Mouse (Mus musculus): ENCODE data around the gene Olfr70. TPM values are rescaled to one million over a fixed set of nuclear protein-coding genes. Genes with fewer than 3 reads are reported as not detected.

Gene Olfr70
- polyA plus RNA-seq, 1 experiment from 2014 or later, result not detected

DNA sequence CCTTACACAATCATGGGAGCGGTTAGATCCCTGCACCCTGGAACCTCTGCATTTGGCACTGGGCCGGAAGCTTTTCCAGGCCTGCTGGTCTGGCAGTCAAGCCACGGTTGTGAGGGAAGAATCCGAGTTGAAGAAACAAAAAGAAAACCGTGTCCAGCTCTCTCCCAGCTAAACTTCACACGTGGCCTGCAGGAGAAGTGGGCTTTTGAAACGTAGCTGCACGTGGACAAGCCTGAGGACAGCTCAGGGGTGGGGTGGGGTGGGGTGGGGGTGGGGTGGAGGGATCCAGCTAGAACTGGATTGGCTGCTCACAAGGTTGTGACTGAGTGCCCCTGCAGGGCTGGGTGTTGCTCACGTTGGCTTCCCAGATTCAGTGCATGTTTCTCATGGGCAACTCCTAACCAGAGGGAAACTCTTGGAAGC, 5.3 kb downstream of the Olfr70 start:
- ATAC-seq (ENCODE audit: insufficient read depth, low FRiP score, low TSS enrichment), result no peak
- no peak overlapping the region for H3K4me3 ChIP-seq (ENCODE audit: low read depth, low read length)
- no peak for DNase-seq (ENCODE audit: low spot score)
- H3K4me2 ChIP-seq (ENCODE audit: low read depth), result no peak overlapping the region
- no peaks in the 10 kb centered on the region for H3K36me3 ChIP-seq (ENCODE audit: control insufficient read depth, insufficient read depth, low read length)
- no peaks in the 10 kb centered on the region for H3K27me3 ChIP-seq (ENCODE audit: control insufficient read depth, insufficient read depth, low read length)
- H3K9ac ChIP-seq (ENCODE audit: low read length), result no peak overlapping the region
- H3K9me3 ChIP-seq (ENCODE audit: control insufficient read depth, low read length), result no peaks in the 10 kb centered on the region
- no peak overlapping the region for H3K27ac ChIP-seq (ENCODE audit: low read depth, low read length)
- H3K4me1 ChIP-seq (ENCODE audit: control insufficient read depth, insufficient read depth, low read length), result no peaks in the 10 kb centered on the region
- WGBS, result 35% methylated on average over 9 of the region's 9 CpGs

DNA sequence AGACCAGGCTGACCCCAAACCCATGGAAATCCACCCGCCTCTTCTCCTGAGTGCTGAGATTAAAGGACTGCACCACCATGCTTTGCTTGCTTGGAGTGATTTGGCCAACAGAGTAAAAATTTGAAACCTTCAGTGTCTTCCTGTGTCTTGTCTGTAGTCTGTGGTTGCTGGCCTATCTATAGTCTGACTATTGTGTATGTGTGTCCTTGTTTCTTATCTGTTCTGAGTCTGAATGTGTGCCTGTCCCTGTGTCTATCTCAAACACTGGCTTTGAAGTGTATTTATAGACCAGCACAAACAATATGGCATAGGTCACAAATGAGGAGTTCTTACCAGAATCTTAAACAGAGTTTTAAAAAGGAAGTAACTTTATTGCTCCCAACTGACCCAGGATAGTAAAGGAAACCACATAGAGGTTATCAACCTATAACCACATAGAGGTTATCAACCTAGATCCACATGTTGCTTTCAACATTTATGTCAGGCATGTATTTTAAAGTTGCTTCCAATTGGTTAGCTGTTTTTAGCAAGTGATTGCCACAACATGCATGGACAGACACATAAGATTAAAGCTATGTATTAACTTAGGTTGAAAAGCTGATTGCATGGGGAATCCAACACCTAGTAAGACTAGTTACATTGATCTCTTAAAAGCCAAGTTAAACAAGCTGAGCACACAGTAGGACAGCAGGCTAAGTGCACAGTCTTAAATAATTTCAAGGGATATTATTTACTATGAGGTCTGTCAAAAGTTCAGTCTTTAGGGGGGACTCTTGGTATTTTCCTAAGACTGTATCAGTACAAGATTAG, 6.0 kb downstream of the Olfr70 start:
- DNase-seq (ENCODE audit: low spot score), result no peak
- H3K4me1 ChIP-seq (ENCODE audit: control insufficient read depth, insufficient read depth, low read length), result no peaks in the 10 kb centered on the region
- H3K4me3 ChIP-seq (ENCODE audit: low read depth, low read length), result no peak overlapping the region
- H3K4me2 ChIP-seq (ENCODE audit: low read depth), result no peak overlapping the region
- no peak for ATAC-seq (ENCODE audit: insufficient read depth, low FRiP score, low TSS enrichment)
- 81% methylated on average over 1 of the region's 1 CpGs for WGBS
- H3K36me3 ChIP-seq (ENCODE audit: control insufficient read depth, insufficient read depth, low read length), result no peaks in the 10 kb centered on the region
- no peaks in the 10 kb centered on the region for H3K9me3 ChIP-seq (ENCODE audit: control insufficient read depth, low read length)
- H3K27me3 ChIP-seq (ENCODE audit: control insufficient read depth, insufficient read depth, low read length), result no peaks in the 10 kb centered on the region
- H3K9ac ChIP-seq (ENCODE audit: low read length), result no peak overlapping the region
- H3K27ac ChIP-seq (ENCODE audit: low read depth, low read length), result no peak overlapping the region

DNA sequence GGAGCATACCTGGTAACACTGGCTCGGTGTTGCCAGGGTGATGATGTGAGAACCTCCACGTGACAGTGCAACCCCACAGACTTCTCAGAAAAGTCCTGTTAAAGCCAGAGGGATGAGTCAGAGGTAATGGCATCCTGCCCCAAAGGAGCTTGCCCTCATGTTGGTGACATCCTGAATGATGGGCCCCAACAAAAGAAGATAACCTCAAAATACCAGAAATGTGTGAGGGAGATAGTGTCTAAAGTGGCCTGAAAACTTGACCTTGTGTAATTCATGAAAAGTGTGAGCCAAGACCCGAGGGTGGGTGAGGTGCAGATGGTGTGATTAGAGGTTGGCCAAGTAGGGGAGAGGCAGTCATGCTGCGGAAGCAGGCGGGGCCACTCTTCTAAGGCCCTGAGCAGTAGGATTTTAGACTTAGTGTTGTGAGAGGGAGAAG, 6.8 kb downstream of the Olfr70 start:
- H3K9ac ChIP-seq (ENCODE audit: low read length), result no peak overlapping the region
- no peaks in the 10 kb centered on the region for H3K9me3 ChIP-seq (ENCODE audit: control insufficient read depth, low read length)
- DNase-seq (ENCODE audit: low spot score) (no peak), ATAC-seq (ENCODE audit: insufficient read depth, low FRiP score, low TSS enrichment) (no peak)
- H3K4me2 ChIP-seq (ENCODE audit: low read depth), result no peak overlapping the region
- H3K4me1 ChIP-seq (ENCODE audit: control insufficient read depth, insufficient read depth, low read length), result no peaks in the 10 kb centered on the region
- 83% methylated on average over 5 of the region's 5 CpGs for WGBS
- H3K4me3 ChIP-seq (ENCODE audit: low read depth, low read length), result no peak overlapping the region
- H3K27me3 ChIP-seq (ENCODE audit: control insufficient read depth, insufficient read depth, low read length), result no peaks in the 10 kb centered on the region
- no peaks in the 10 kb centered on the region for H3K36me3 ChIP-seq (ENCODE audit: control insufficient read depth, insufficient read depth, low read length)
- no peak overlapping the region for H3K27ac ChIP-seq (ENCODE audit: low read depth, low read length)

DNA sequence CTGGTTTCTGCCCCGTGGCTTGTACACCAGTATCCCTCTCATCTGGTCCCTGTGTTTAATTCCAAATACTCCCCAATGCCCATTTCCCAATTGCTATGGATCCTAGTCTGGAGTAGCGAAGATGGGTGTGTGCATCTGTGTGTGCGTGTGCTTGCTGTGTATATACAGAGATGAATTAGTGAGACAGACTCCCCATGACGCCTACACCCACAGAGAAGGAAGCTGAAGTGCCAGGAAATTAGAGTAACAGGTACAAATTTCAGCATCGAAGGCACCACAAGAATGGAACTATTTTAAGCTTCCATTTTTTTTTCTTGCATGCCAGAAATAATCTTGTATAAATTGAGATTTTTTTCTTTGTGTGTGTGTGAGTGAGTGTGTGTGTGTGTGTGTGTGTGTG, 9.6 kb downstream of the Olfr70 start:
- DNase-seq (ENCODE audit: low spot score), result no peak
- no peak overlapping the region for H3K27ac ChIP-seq (ENCODE audit: low read depth, low read length)
- no peaks in the 10 kb centered on the region for H3K36me3 ChIP-seq (ENCODE audit: control insufficient read depth, insufficient read depth, low read length)
- no peaks in the 10 kb centered on the region for H3K9me3 ChIP-seq (ENCODE audit: control insufficient read depth, low read length)
- H3K4me1 ChIP-seq (ENCODE audit: control insufficient read depth, insufficient read depth, low read length), result no peaks in the 10 kb centered on the region
- H3K4me2 ChIP-seq (ENCODE audit: low read depth), result no peak overlapping the region
- WGBS, result 88% methylated on average over 5 of the region's 5 CpGs
- no peak overlapping the region for H3K4me3 ChIP-seq (ENCODE audit: low read depth, low read length)
- ATAC-seq (ENCODE audit: insufficient read depth, low FRiP score, low TSS enrichment), result no peak
- H3K27me3 ChIP-seq (ENCODE audit: control insufficient read depth, insufficient read depth, low read length), result no peaks in the 10 kb centered on the region
- no peak overlapping the region for H3K9ac ChIP-seq (ENCODE audit: low read length)

DNA sequence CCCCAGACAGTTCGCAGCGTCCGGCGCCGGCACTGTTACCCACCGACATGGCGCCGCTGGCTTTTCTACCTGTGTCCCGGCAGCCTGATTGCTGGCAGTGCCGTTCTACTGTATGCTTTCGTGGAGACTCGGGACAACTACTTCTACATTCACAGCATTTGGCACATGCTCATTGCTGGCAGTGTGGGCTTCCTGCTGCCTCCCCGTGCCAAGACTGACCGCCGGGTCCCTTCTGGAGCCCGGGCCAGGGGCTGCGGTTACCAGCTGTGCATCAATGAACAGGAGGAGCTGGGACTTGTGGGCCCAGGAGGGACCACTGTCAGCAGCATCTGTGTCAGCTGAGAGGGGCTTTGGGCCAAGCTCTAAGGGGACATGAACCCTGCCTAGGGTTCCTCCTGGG, 10.6 kb downstream of the Olfr70 start:
- Histone ChIP-seq H3K27ac (ENCODE audit: low read depth, low read length) (no peak overlapping the region), H3K9ac (ENCODE audit: low read length) (no peak overlapping the region), H3K4me2 (ENCODE audit: low read depth) (no peak overlapping the region), H3K4me3 (ENCODE audit: low read depth, low read length) (no peak overlapping the region), H3K4me1 (ENCODE audit: control insufficient read depth, insufficient read depth, low read length) (no peaks in the 10 kb centered on the region), H3K27me3 (ENCODE audit: control insufficient read depth, insufficient read depth, low read length) (no peaks in the 10 kb centered on the region), H3K36me3 (ENCODE audit: control insufficient read depth, insufficient read depth, low read length) (no peaks in the 10 kb centered on the region), H3K9me3 (ENCODE audit: control insufficient read depth, low read length) (no peaks in the 10 kb centered on the region)
- ATAC-seq (ENCODE audit: insufficient read depth, low FRiP score, low TSS enrichment), result no peak
- no peak for DNase-seq (ENCODE audit: low spot score)
- WGBS, result 92% methylated on average over 17 of the region's 17 CpGs

DNA sequence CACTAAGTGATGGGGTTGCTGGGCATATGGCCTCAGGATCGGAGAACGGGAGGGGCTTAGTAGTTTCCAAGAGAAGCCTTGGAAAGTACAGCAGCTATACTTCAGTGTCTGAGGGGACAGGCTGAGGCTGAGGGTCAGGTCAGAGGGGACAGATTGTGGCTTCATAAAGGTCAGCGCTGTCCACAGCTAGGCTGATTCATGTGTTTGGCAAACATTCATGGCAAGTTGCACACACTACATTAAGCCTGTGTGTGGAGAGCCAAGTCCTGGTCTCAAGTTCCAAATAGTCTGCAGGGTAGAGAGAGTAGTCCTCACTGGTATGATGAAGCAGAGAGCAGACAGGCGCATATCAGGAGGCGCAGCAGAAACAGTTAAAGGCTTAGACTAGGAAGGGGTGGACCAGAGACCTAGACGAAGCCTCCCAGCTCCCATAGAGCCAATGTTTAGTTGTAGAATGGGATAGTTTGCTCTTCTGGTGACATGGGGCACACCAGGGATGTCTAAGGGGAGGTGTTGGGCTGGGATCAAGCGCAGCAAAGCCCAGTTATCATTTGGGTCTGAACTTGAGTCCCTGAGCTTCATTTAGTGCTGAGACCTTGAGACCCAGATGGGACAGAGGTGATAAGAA, 21.1 kb downstream of the Olfr70 start:
- no peaks in the 10 kb centered on the region for H3K4me1 ChIP-seq (ENCODE audit: control insufficient read depth, insufficient read depth, low read length)
- no peaks in the 10 kb centered on the region for H3K9me3 ChIP-seq (ENCODE audit: control insufficient read depth, low read length)
- DNase-seq (ENCODE audit: low spot score), result no peak
- ATAC-seq (ENCODE audit: insufficient read depth, low FRiP score, low TSS enrichment), result no peak
- H3K9ac ChIP-seq (ENCODE audit: low read length), result no peak overlapping the region
- H3K4me3 ChIP-seq (ENCODE audit: low read depth, low read length), result no peak overlapping the region
- no peaks in the 10 kb centered on the region for H3K27me3 ChIP-seq (ENCODE audit: control insufficient read depth, insufficient read depth, low read length)
- 84% methylated on average over 7 of the region's 7 CpGs for WGBS
- H3K4me2 ChIP-seq (ENCODE audit: low read depth), result no peak overlapping the region
- H3K27ac ChIP-seq (ENCODE audit: low read depth, low read length), result no peak overlapping the region
- no peaks in the 10 kb centered on the region; the same call in none of the 2 replicates for H3K36me3 ChIP-seq (ENCODE audit: control insufficient read depth, insufficient read depth, low read length)

DNA sequence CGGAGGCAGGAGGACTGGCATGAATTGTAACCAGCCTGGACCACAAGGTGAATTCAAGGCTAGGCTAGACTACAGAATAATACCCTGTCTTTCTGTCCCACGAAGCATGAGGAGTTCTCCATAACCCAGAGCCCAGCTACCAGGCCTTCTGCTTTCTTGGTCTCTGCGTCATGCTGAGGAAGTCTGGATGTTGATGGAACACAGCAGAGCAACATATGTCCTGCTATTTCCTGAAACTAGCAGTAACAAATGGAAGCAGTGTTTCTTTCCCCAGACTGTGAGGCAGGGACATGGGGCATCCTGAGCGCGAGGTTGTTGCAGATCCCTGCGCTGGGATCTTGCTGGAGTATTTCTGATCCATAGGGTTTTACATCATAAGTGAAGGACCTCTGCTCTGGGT, 22.1 kb downstream of the Olfr70 start:
- Histone ChIP-seq H3K4me1 (ENCODE audit: control insufficient read depth, insufficient read depth, low read length) (no peaks in the 10 kb centered on the region), H3K27me3 (ENCODE audit: control insufficient read depth, insufficient read depth, low read length) (no peaks in the 10 kb centered on the region), H3K4me3 (ENCODE audit: low read depth, low read length) (no peak overlapping the region), H3K27ac (ENCODE audit: low read depth, low read length) (no peak overlapping the region), H3K4me2 (ENCODE audit: low read depth) (no peak overlapping the region), H3K9ac (ENCODE audit: low read length) (no peak overlapping the region), H3K9me3 (ENCODE audit: control insufficient read depth, low read length) (no peaks in the 10 kb centered on the region), H3K36me3 (ENCODE audit: control insufficient read depth, insufficient read depth, low read length) (no peaks in the 10 kb centered on the region; the same call in none of the 2 replicates)
- DNase-seq (ENCODE audit: low spot score) (no peak), ATAC-seq (ENCODE audit: insufficient read depth, low FRiP score, low TSS enrichment) (no peak)
- WGBS, result 91% methylated on average over 6 of the region's 6 CpGs

DNA sequence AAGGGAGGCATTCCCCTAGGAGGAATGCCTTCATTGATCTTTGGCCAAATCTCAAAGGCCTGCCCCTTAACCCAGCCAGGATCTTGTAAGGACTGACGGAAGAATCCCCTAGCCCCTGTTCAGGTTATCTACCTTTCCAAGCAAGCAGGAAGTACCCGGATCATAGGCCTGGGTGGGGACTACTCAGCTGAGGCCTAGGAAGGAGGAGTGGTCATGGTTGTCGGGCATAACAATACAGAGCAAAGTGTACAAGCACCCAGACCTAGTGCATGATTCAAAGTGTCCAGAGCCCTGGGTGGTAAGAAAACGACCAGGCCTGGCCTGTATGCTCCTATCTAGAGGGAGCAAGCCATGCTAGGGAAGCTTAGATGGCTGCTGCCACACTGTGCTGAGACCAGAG, 25.0 kb downstream of the Olfr70 start:
- H3K4me3 ChIP-seq (ENCODE audit: low read depth, low read length), result no peak overlapping the region
- H3K9me3 ChIP-seq (ENCODE audit: control insufficient read depth, low read length), result no peaks in the 10 kb centered on the region
- no peak for DNase-seq (ENCODE audit: low spot score)
- no peaks in the 10 kb centered on the region for H3K27me3 ChIP-seq (ENCODE audit: control insufficient read depth, insufficient read depth, low read length)
- H3K4me2 ChIP-seq (ENCODE audit: low read depth), result no peak overlapping the region
- H3K27ac ChIP-seq (ENCODE audit: low read depth, low read length), result no peak overlapping the region
- H3K9ac ChIP-seq (ENCODE audit: low read length), result no peak overlapping the region
- H3K4me1 ChIP-seq (ENCODE audit: control insufficient read depth, insufficient read depth, low read length), result no peaks in the 10 kb centered on the region
- no peak for ATAC-seq (ENCODE audit: insufficient read depth, low FRiP score, low TSS enrichment)
- WGBS, result 75% methylated on average over 4 of the region's 4 CpGs
- no peaks in the 10 kb centered on the region for H3K36me3 ChIP-seq (ENCODE audit: control insufficient read depth, insufficient read depth, low read length)

DNA sequence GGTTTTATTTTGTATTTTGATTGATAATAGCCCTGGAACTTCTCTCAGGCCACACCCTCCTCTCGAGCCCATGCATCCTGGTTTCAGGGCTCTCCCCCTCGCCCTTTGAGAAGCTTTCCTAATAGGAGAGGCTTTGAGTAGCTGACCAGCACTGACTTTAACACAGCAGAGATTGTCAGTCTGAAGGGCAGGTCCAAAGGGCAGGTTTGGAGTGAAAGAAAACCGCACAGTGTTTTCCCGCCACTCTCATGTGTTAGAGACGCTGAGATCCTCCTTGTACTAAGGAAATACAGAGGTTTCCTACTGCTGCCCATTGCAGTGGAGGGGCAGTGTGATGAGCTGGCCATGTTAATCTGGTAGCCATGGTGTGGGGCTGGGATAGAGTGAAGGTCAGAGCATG, 25.6 kb downstream of the Olfr70 start:
- no peak overlapping the region for H3K9ac ChIP-seq (ENCODE audit: low read length)
- H3K4me1 ChIP-seq (ENCODE audit: control insufficient read depth, insufficient read depth, low read length), result no peaks in the 10 kb centered on the region

More for the DNA sequence above, 25.6 kb downstream of the Olfr70 start:
- no peak overlapping the region for H3K27ac ChIP-seq (ENCODE audit: low read depth, low read length)
- H3K4me2 ChIP-seq (ENCODE audit: low read depth), result no peak overlapping the region
- WGBS, result 75% methylated on average over 5 of the region's 5 CpGs
- H3K27me3 ChIP-seq (ENCODE audit: control insufficient read depth, insufficient read depth, low read length), result no peaks in the 10 kb centered on the region
- no peaks in the 10 kb centered on the region for H3K36me3 ChIP-seq (ENCODE audit: control insufficient read depth, insufficient read depth, low read length)
- DNase-seq (ENCODE audit: low spot score), result no peak
- ATAC-seq (ENCODE audit: insufficient read depth, low FRiP score, low TSS enrichment), result no peak
- no peak overlapping the region for H3K4me3 ChIP-seq (ENCODE audit: low read depth, low read length)
- H3K9me3 ChIP-seq (ENCODE audit: control insufficient read depth, low read length), result no peaks in the 10 kb centered on the region
